Mouse (Mus musculus): ENCODE measurements at regions not wholly inside any gene's neighbourhood (a gene's known extent, or its start where the extent isn't known, plus 50 kb on each side); places are given as distances from the start of the nearest gene placed in this dataset.

- H3K4me1 ChIP-seq, result peaks cover 36% of the 10 kb centered on the region
- ATAC-seq, result peak; percentile 15; the same call in 1 of the 2 replicates
- no peak overlapping the region for H3K4me3 ChIP-seq
- no peak overlapping the region for H3K9ac ChIP-seq
- H3K9me3 ChIP-seq (replicated peaks), result no peaks in the 10 kb centered on the region
- peak overlapping the region; percentile 41 for H3K4me2 ChIP-seq
- H3K27me3 ChIP-seq (replicated peaks), result no peaks in the 10 kb centered on the region
- 46% methylated on average over 2 of the region's 2 CpGs for WGBS (ENCODE audit: insufficient replicate concordance)
- peak overlapping the region; percentile 85 for H3K27ac ChIP-seq
- no peaks in the 10 kb centered on the region for H3K36me3 ChIP-seq
These were observed 209.2 kb upstream of the Pfn2 start for GRCm38 (mm10) chr3:58057064-58057396.

GRCm38 (mm10) chr3:58058134-58058533 lies 210.3 kb upstream of the Pfn2 start:
- no peaks in the 10 kb centered on the region for H3K27me3 ChIP-seq (replicated peaks)
- 72% methylated on average over 10 of the region's 10 CpGs for WGBS (ENCODE audit: insufficient replicate concordance)
- no peak overlapping the region for H3K4me3 ChIP-seq
- no peak for ATAC-seq
- H3K4me1 ChIP-seq, result peaks cover 36% of the 10 kb centered on the region
- H3K9ac ChIP-seq, result no peak overlapping the region
- no peaks in the 10 kb centered on the region for H3K36me3 ChIP-seq
- no peak overlapping the region for H3K4me2 ChIP-seq
- H3K9me3 ChIP-seq (replicated peaks), result no peaks in the 10 kb centered on the region
- H3K27ac ChIP-seq, result no peak overlapping the region

- no peaks in the 10 kb centered on the region for H3K9me3 ChIP-seq (replicated peaks)
- H3K4me1 ChIP-seq, result no peaks in the 10 kb centered on the region
- H3K36me3 ChIP-seq, result no peaks in the 10 kb centered on the region
- H3K27me3 ChIP-seq (replicated peaks), result no peaks in the 10 kb centered on the region
- no peak overlapping the region for H3K4me2 ChIP-seq
- H3K27ac ChIP-seq, result no peak overlapping the region
- H3K9ac ChIP-seq, result no peak overlapping the region
- WGBS (ENCODE audit: insufficient replicate concordance), result 72% methylated on average over 7 of the region's 7 CpGs
- no peak overlapping the region for H3K4me3 ChIP-seq
- ATAC-seq, result no peak
These were observed 216.1 kb upstream of the Pfn2 start for GRCm38 (mm10) chr3:58063852-58064549.

GRCm38 (mm10) chr3:58071574-58071973 lies 223.7 kb upstream of the Pfn2 start:
- ATAC-seq, result no peak
- no peak overlapping the region for H3K27ac ChIP-seq
- 29% methylated on average over 3 of the region's 3 CpGs for WGBS (ENCODE audit: insufficient replicate concordance)

GRCm38 (mm10) chr3:58072230-58072839 lies 224.5 kb upstream of the Pfn2 start:
- 73% methylated on average over 5 of the region's 5 CpGs for WGBS (ENCODE audit: insufficient replicate concordance)
- ATAC-seq, result no peak
- no peak overlapping the region for H3K4me2 ChIP-seq

More at GRCm38 (mm10) chr3:58071574-58071973, 223.7 kb upstream of the Pfn2 start:
- no peak overlapping the region for H3K4me3 ChIP-seq
- no peaks in the 10 kb centered on the region for H3K27me3 ChIP-seq (replicated peaks)
- H3K4me1 ChIP-seq, result no peaks in the 10 kb centered on the region
- H3K4me2 ChIP-seq, result no peak overlapping the region
- H3K36me3 ChIP-seq, result no peaks in the 10 kb centered on the region
- H3K9me3 ChIP-seq (replicated peaks), result no peaks in the 10 kb centered on the region
- H3K9ac ChIP-seq, result no peak overlapping the region

GRCm38 (mm10) chr3:58089344-58090139 lies 241.7 kb upstream of the Pfn2 start:
- no peak for ATAC-seq
- WGBS (ENCODE audit: insufficient replicate concordance), result 75% methylated on average over 24 of the region's 24 CpGs
- Histone ChIP-seq H3K4me2 (no peak overlapping the region), H3K4me3 (no peak overlapping the region), H3K9me3 (replicated peaks) (no peaks in the 10 kb centered on the region), H3K36me3 (no peaks in the 10 kb centered on the region), H3K4me1 (no peaks in the 10 kb centered on the region), H3K9ac (no peak overlapping the region), H3K27me3 (replicated peaks) (no peaks in the 10 kb centered on the region), H3K27ac (no peak overlapping the region)

More at GRCm38 (mm10) chr3:58072230-58072839, 224.5 kb upstream of the Pfn2 start:
- Histone ChIP-seq H3K27me3 (replicated peaks) (no peaks in the 10 kb centered on the region), H3K4me1 (no peaks in the 10 kb centered on the region), H3K4me3 (no peak overlapping the region), H3K27ac (no peak overlapping the region), H3K9ac (no peak overlapping the region), H3K9me3 (replicated peaks) (no peaks in the 10 kb centered on the region), H3K36me3 (no peaks in the 10 kb centered on the region)

- Histone ChIP-seq H3K9me3 (replicated peaks) (no peaks in the 10 kb centered on the region), H3K9ac (no peak overlapping the region), H3K27me3 (replicated peaks) (no peaks in the 10 kb centered on the region), H3K36me3 (no peaks in the 10 kb centered on the region), H3K4me1 (no peaks in the 10 kb centered on the region), H3K27ac (no peak overlapping the region), H3K4me2 (no peak overlapping the region), H3K4me3 (no peak overlapping the region)
- ATAC-seq, result no peak
- WGBS (ENCODE audit: insufficient replicate concordance), result 67% methylated on average over 8 of the region's 8 CpGs
These were observed 242.5 kb upstream of the Pfn2 start for GRCm38 (mm10) chr3:58090396-58090795.

GRCm38 (mm10) chr3:58091466-58092176 lies 243.7 kb upstream of the Pfn2 start:
- Histone ChIP-seq H3K9ac (no peak overlapping the region), H3K27me3 (replicated peaks) (no peaks in the 10 kb centered on the region), H3K4me3 (no peak overlapping the region), H3K4me1 (no peaks in the 10 kb centered on the region), H3K36me3 (no peaks in the 10 kb centered on the region), H3K27ac (no peak overlapping the region), H3K9me3 (replicated peaks) (no peaks in the 10 kb centered on the region), H3K4me2 (no peak overlapping the region)
- WGBS (ENCODE audit: insufficient replicate concordance), result 65% methylated on average over 6 of the region's 6 CpGs
- ATAC-seq, result no peak

- no peaks in the 10 kb centered on the region for H3K27me3 ChIP-seq (replicated peaks)
- H3K4me2 ChIP-seq, result no peak overlapping the region
- no peaks in the 10 kb centered on the region for H3K4me1 ChIP-seq
- H3K27ac ChIP-seq, result no peak overlapping the region
- no peak overlapping the region for H3K9ac ChIP-seq
- no peak for ATAC-seq
- H3K9me3 ChIP-seq (replicated peaks), result no peaks in the 10 kb centered on the region
- 76% methylated on average over 5 of the region's 5 CpGs for WGBS (ENCODE audit: insufficient replicate concordance)
- no peaks in the 10 kb centered on the region for H3K36me3 ChIP-seq
- H3K4me3 ChIP-seq, result no peak overlapping the region
These were observed 263.1 kb upstream of the Pfn2 start for GRCm38 (mm10) chr3:58110911-58111476.

GRCm38 (mm10) chr3:58112431-58112856 lies 264.6 kb upstream of the Pfn2 start:
- ATAC-seq, result no peak
- Histone ChIP-seq H3K9me3 (replicated peaks) (no peaks in the 10 kb centered on the region), H3K36me3 (no peaks in the 10 kb centered on the region), H3K27me3 (replicated peaks) (no peaks in the 10 kb centered on the region), H3K4me1 (no peaks in the 10 kb centered on the region), H3K4me2 (no peak overlapping the region), H3K9ac (no peak overlapping the region), H3K4me3 (no peak overlapping the region), H3K27ac (no peak overlapping the region)
- WGBS (ENCODE audit: insufficient replicate concordance), result 59% methylated on average over 7 of the region's 7 CpGs

GRCm38 (mm10) chr3:58113941-58114340 lies 266.1 kb upstream of the Pfn2 start:
- 75% methylated on average over 7 of the region's 7 CpGs for WGBS (ENCODE audit: insufficient replicate concordance)
- Histone ChIP-seq H3K27ac (no peak overlapping the region), H3K9ac (no peak overlapping the region), H3K4me2 (no peak overlapping the region), H3K27me3 (replicated peaks) (no peaks in the 10 kb centered on the region), H3K36me3 (no peaks in the 10 kb centered on the region), H3K4me1 (no peaks in the 10 kb centered on the region), H3K9me3 (replicated peaks) (no peaks in the 10 kb centered on the region), H3K4me3 (no peak overlapping the region)
- no peak for ATAC-seq
